Mouse (Mus musculus): ENCODE results near the gene Olfr1018. TPM values are rescaled to one million over a fixed set of nuclear protein-coding genes. Genes with fewer than 3 reads are reported as not detected.

The Olfr1018 gene
- total RNA-seq (2014; rRNA removed; ENCODE audit: low replicate concordance): not detected in 2 replicates
- not detected in 2 replicates for polyA plus RNA-seq (2015; fragmentation: Nextera tagmentation; extraction: Ambion mirVana)

DNA sequence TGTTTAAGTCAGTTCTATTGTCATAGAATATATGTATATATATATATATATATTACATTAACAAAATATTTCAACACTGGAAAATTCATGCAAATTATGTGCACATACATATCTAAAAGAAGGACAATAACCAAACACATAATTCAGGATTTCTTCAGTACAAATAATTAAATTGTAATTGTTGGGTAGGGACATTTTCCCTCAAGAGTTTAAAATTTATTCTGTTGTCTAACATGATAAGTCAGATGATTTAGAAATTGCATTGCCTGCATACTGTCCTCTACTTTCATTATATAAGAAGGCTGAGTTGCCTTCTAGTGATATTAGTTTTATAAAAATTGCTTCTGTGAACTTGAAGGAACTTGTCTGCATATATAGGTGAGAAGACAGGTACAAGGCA, at the start of gene Olfr1018:
Gene Olfr1018, plus strand, starts transcription at position 301 of the 400 bp plus-strand sequence.
- Histone ChIP-seq H3K4me2 (ENCODE audit: low read depth, low read length) (no peak within 1 kb of the TSS), H3K27me3 (ENCODE audit: control insufficient read depth, insufficient read depth, low read length) (no peaks in the 10 kb centered on the region), H3K4me1 (ENCODE audit: control insufficient read depth, insufficient read depth) (no peaks in the 10 kb centered on the region), H3K27ac (ENCODE audit: low read depth) (no peak within 1 kb of the TSS), H3K36me3 (replicated peaks; ENCODE audit: control insufficient read depth, insufficient read depth, low read length) (no peaks in the 10 kb centered on the region), H3K9me3 (replicated peaks; ENCODE audit: control insufficient read depth, low read length) (no peaks in the 10 kb centered on the region), H3K9ac (replicated peaks; ENCODE audit: low read depth, low read length) (no peak within 1 kb of the TSS), H3K4me3 (ENCODE audit: low read depth, low read length) (no peak within 1 kb of the TSS)
- TF ChIP-seq CTCF (IDR thresholded peaks at IDR 0.05; ENCODE audit: low read depth) (no peak), EP300 (IDR thresholded peaks at IDR 0.05; ENCODE audit: low read depth) (no peak)
- DNase-seq (ENCODE audit: low spot score) (no peak), ATAC-seq (ENCODE audit: insufficient read depth, low read depth) (no peak)

GRCm38 (mm10) chr2:85772413-85772812, 45.9 kb upstream of the Olfr1018 start, which contains the start of gene Olfr1014:
Olfr1014 (plus strand) TSS chr2:85772713.
- TF ChIP-seq CTCF (IDR thresholded peaks at IDR 0.05; ENCODE audit: low read depth): no peak
- TF ChIP-seq EP300 (IDR thresholded peaks at IDR 0.05; ENCODE audit: low read depth): no peak
- H3K36me3 ChIP-seq (replicated peaks; ENCODE audit: control insufficient read depth, insufficient read depth, low read length): no peaks in the 10 kb centered on the region
- no peaks in the 10 kb centered on the region for H3K9me3 ChIP-seq (replicated peaks; ENCODE audit: control insufficient read depth, low read length)
- H3K4me3 ChIP-seq (ENCODE audit: low read depth, low read length): no peak within 1 kb of the TSS
- H3K27ac ChIP-seq (ENCODE audit: low read depth): no peak within 1 kb of the TSS
- no peak within 1 kb of the TSS for H3K9ac ChIP-seq (replicated peaks; ENCODE audit: low read depth, low read length)
- no peaks in the 10 kb centered on the region for H3K27me3 ChIP-seq (ENCODE audit: control insufficient read depth, insufficient read depth, low read length)
- DNase-seq (ENCODE audit: low spot score): no peak
- H3K4me1 ChIP-seq (ENCODE audit: control insufficient read depth, insufficient read depth): no peaks in the 10 kb centered on the region
- ATAC-seq (ENCODE audit: insufficient read depth, low read depth): no peak
- H3K4me2 ChIP-seq (ENCODE audit: low read depth, low read length): no peak within 1 kb of the TSS

- DNase-seq (ENCODE audit: low spot score) (no peak), ATAC-seq (ENCODE audit: insufficient read depth, low read depth) (no peak)
- Histone ChIP-seq H3K4me3 (ENCODE audit: low read depth, low read length) (no peak within 1 kb of the TSS), H3K36me3 (replicated peaks; ENCODE audit: control insufficient read depth, insufficient read depth, low read length) (no peaks in the 10 kb centered on the region), H3K4me1 (ENCODE audit: control insufficient read depth, insufficient read depth) (no peaks in the 10 kb centered on the region), H3K27ac (ENCODE audit: low read depth) (no peak within 1 kb of the TSS), H3K27me3 (ENCODE audit: control insufficient read depth, insufficient read depth, low read length) (no peaks in the 10 kb centered on the region), H3K4me2 (ENCODE audit: low read depth, low read length) (no peak within 1 kb of the TSS), H3K9me3 (replicated peaks; ENCODE audit: control insufficient read depth, low read length) (no peaks in the 10 kb centered on the region), H3K9ac (replicated peaks; ENCODE audit: low read depth, low read length) (no peak within 1 kb of the TSS)
- no peak for TF ChIP-seq CTCF (IDR thresholded peaks at IDR 0.05; ENCODE audit: low read depth)
- TF ChIP-seq EP300 (IDR thresholded peaks at IDR 0.05; ENCODE audit: low read depth): no peak
Observed at GRCm38 (mm10) chr2:85781717-85782116, 36.6 kb upstream of the Olfr1018 start, which contains the start of gene Olfr1015. Olfr1015 (plus strand) TSS chr2:85782017.

DNA sequence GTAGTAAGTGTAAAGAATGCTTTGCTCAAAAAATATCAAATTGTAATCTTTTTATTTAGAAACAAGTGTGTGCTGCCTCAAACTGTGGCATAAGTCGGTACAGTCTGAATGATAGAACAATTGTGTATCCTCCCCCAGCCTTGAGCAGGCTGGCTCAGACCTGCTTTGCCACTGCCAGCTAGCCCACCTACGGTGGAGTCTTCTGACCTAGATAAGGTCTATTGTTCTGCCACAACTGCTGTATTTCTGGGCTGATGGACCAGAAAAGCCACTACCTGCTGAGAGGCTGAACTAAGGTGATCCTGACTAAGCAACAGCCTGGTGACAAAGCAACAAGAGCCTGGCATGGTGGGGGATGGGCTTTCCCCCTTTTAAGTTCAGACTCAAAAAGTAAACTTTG, 25.9 kb upstream of the Olfr1018 start:
- Histone ChIP-seq H3K27ac (ENCODE audit: low read depth) (no peak overlapping the region), H3K9ac (replicated peaks; ENCODE audit: low read depth, low read length) (no peak overlapping the region), H3K4me1 (ENCODE audit: control insufficient read depth, insufficient read depth) (no peaks in the 10 kb centered on the region), H3K4me3 (ENCODE audit: low read depth, low read length) (no peak overlapping the region), H3K4me2 (ENCODE audit: low read depth, low read length) (no peak overlapping the region), H3K9me3 (replicated peaks; ENCODE audit: control insufficient read depth, low read length) (no peaks in the 10 kb centered on the region), H3K27me3 (ENCODE audit: control insufficient read depth, insufficient read depth, low read length) (no peaks in the 10 kb centered on the region), H3K36me3 (replicated peaks; ENCODE audit: control insufficient read depth, insufficient read depth, low read length) (no peaks in the 10 kb centered on the region)
- ATAC-seq (ENCODE audit: insufficient read depth, low read depth) (no peak), DNase-seq (ENCODE audit: low spot score) (no peak)
- WGBS: 55% methylated on average over 2 of the region's 2 CpGs
- TF ChIP-seq EP300 (IDR thresholded peaks at IDR 0.05; ENCODE audit: low read depth) (no peak), CTCF (IDR thresholded peaks at IDR 0.05; ENCODE audit: low read depth) (no peak)

DNA sequence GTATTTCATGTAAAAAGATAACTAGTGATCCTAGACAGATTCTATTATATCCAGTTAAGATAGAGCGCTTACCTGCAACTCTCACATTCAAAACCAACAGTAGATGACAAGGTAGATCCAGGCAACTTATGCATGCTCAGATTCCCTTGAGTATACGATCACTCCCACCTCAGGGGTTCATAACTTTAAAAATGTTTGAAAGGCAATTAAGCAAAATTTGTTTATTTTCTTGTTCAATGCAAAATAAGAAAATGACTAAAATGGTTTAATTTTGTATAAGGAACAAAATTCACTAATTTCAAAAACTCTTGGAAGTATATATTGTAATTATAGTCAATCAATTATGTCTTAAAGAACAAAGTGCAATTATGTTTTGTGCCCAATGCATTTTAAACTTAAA, 15.8 kb upstream of the Olfr1018 start, which contains the start of gene Olfr1016:
Gene Olfr1016, minus strand, starts transcription at position 101 of the 400 bp plus-strand sequence.
- DNase-seq (ENCODE audit: low spot score) (no peak), ATAC-seq (ENCODE audit: insufficient read depth, low read depth) (no peak)
- TF ChIP-seq CTCF (IDR thresholded peaks at IDR 0.05; ENCODE audit: low read depth): no peak
- TF ChIP-seq EP300 (IDR thresholded peaks at IDR 0.05; ENCODE audit: low read depth): no peak
- Histone ChIP-seq H3K4me1 (ENCODE audit: control insufficient read depth, insufficient read depth) (no peaks in the 10 kb centered on the region), H3K27ac (ENCODE audit: low read depth) (no peak within 1 kb of the TSS), H3K36me3 (replicated peaks; ENCODE audit: control insufficient read depth, insufficient read depth, low read length) (no peaks in the 10 kb centered on the region), H3K4me3 (ENCODE audit: low read depth, low read length) (no peak within 1 kb of the TSS), H3K4me2 (ENCODE audit: low read depth, low read length) (no peak within 1 kb of the TSS), H3K9ac (replicated peaks; ENCODE audit: low read depth, low read length) (no peak within 1 kb of the TSS), H3K9me3 (replicated peaks; ENCODE audit: control insufficient read depth, low read length) (no peaks in the 10 kb centered on the region), H3K27me3 (ENCODE audit: control insufficient read depth, insufficient read depth, low read length) (no peaks in the 10 kb centered on the region)
- 79% methylated on average over 2 of the region's 2 CpGs for WGBS

DNA sequence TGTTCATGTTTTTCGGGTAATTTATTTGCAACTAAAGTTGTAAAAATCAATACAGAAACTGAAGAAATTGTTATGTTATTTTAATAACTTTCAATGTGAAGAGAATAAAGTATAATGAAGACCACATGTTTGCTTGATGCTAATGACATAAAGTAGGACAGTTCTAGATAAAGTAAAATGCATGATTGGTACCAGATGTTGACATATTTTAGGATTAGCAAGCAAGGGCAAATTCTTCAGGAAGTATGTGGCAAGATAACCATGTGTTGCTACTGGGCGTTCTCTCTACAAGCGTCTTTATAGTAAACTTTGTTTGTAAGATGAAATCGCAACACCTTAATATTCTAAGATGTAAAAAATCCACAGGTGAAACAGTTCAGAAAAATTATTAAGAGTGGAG, 13.8 kb upstream of the Olfr1018 start:
- H3K9me3 ChIP-seq (replicated peaks; ENCODE audit: control insufficient read depth, low read length): no peaks in the 10 kb centered on the region
- no peak for TF ChIP-seq CTCF (IDR thresholded peaks at IDR 0.05; ENCODE audit: low read depth)
- TF ChIP-seq EP300 (IDR thresholded peaks at IDR 0.05; ENCODE audit: low read depth): no peak
- no peak overlapping the region for H3K9ac ChIP-seq (replicated peaks; ENCODE audit: low read depth, low read length)
- 67% methylated on average over 4 of the region's 4 CpGs for WGBS
- no peak overlapping the region for H3K27ac ChIP-seq (ENCODE audit: low read depth)
- H3K4me1 ChIP-seq (ENCODE audit: control insufficient read depth, insufficient read depth): no peaks in the 10 kb centered on the region
- H3K4me3 ChIP-seq (ENCODE audit: low read depth, low read length): no peak overlapping the region
- no peaks in the 10 kb centered on the region for H3K27me3 ChIP-seq (ENCODE audit: control insufficient read depth, insufficient read depth, low read length)
- H3K36me3 ChIP-seq (replicated peaks; ENCODE audit: control insufficient read depth, insufficient read depth, low read length): no peaks in the 10 kb centered on the region
- no peak overlapping the region for H3K4me2 ChIP-seq (ENCODE audit: low read depth, low read length)
- DNase-seq (ENCODE audit: low spot score): no peak
- ATAC-seq (ENCODE audit: insufficient read depth, low read depth): no peak

Measured in heart, postnatal 0 days (tissue).